Mouse (Mus musculus) lung, embryonic 15.5 days (tissue): ENCODE results near the gene Pitpnm2. TPM values are rescaled to one million over a fixed set of nuclear protein-coding genes. Genes with fewer than 3 reads are reported as not detected.
"Not testable (repeated sequence)": the region's sequence is repeated elsewhere in the genome, so short reads cannot be mapped to it uniquely, and the experiment has no call there.

Source experiments
- ATAC-seq: fragments of 200-750 bp; cut with Nextera tagmentation; 2 replicates; pipeline ENCODE4 v1.8.0; 2017; ENCODE audit warnings: moderate number of reproducible peaks, borderline replicate concordance; ENCODE audit not compliant: low FRiP score, low TSS enrichment; ENCODE audit errors: extremely low read depth
- H3K27ac ChIP-seq: fragments of 300-500 bp; sonication (generic); 2 replicates; pipeline ENCODE4 v1.5.1; 2015; ENCODE audit warnings: moderate library complexity, mild to moderate bottlenecking, inconsistent platforms
- H3K27me3 ChIP-seq: fragments of 300-500 bp; sonication (generic); 2 replicates; pipeline ENCODE4 v1.6.1; 2015; ENCODE audit warnings: inconsistent platforms
- H3K36me3 ChIP-seq: fragments of 300-500 bp; sonication (generic); 2 replicates; pipeline ENCODE4 v1.6.1; 2015; ENCODE audit warnings: inconsistent platforms
- H3K4me1 ChIP-seq: fragments of 300-500 bp; sonication (generic); 2 replicates; pipeline ENCODE4 v1.6.1; 2015; ENCODE audit warnings: inconsistent platforms
- H3K4me2 ChIP-seq: fragments of 300-500 bp; sonication (generic); 2 replicates; pipeline ENCODE4 v1.6.1; 2015; ENCODE audit warnings: inconsistent platforms, mild to moderate bottlenecking, moderate library complexity
- H3K4me3 ChIP-seq: fragments of 300-500 bp; sonication (generic); 2 replicates; pipeline ENCODE4 v1.5.1; 2015; ENCODE audit warnings: mild to moderate bottlenecking, inconsistent platforms
- H3K9ac ChIP-seq: fragments of 300-500 bp; sonication (generic); 2 replicates; pipeline ENCODE4 v1.6.1; 2015; ENCODE audit warnings: inconsistent platforms
- H3K9me3 ChIP-seq: fragments of 300-500 bp; sonication (generic); 2 replicates; pipeline ENCODE4 v1.6.1; 2016; ENCODE audit warnings: inconsistent platforms
- WGBS: fragments of 180-500 bp; shearing (Covaris S2); methylation state at CpG from one replicate; pipeline ENCODE4 v1.1.7; 2015; 5-methylcytosine and 5-hydroxymethylcytosine counted together
- polyA plus RNA-seq: library from polyadenylated mRNA; unstranded; fragments of >200 nt; fragmentation: Nextera tagmentation; extraction: Ambion mirVana; gene quantifications from 2 replicates; pipeline ENCODE4 v1.2.1, GENCODE M21; 2015

Gene Pitpnm2
- polyA plus RNA-seq = 6.2 and 6.7 TPM in 2 replicates

DNA sequence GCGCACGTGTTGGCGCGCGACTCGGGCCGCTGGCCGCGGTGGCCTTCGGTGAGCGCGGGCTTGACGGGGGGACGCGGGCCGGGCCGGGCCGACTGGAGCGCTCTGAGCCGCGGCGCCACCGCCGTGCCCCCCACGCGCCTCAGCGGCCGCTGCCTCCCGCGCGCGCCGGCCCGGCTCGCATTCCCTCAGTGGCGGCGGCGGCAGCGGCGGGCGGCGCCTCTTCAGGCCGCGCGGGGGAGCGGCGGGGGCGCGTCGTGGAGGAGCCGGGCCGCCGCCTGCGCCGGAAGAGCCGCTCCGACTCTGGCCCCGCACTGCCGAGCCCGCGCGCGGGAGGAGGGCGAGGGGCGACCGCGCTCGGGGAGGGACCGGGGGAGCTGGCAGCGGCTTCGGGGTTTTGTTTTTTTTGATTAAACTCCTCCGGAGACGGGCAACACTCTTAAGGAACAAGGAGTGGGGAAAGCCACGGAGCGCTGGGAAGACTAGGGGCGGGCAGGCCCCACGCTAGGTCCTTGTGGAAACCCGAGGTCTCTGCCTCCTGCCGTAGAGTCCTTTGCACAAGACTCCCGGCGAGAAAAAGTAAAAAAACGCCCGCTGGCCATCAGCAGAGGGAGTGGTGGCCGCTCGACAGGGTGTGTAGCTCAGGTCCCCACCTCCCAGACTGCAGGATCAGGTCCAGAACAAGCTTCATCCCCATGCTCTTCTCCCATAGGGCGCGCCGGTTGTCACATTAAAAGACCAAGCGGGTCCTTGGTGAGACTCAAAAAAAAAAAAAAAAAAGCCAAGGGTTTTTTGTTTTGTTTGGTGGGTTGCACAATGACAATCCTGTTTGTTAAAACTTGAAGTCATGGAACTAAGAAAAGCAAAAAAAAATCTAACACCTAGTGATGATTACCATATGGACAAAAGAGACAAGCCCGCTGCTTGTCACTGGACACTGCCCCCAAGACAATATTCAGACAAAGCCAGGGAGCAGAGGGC lies at the start of gene Pitpnm2:
TSS of gene Pitpnm2 (minus strand) at position 147 of the 978 bp plus-strand sequence.
- ATAC-seq = peak; percentile 81
- H3K27me3 ChIP-seq = no peaks in the 10 kb centered on the region
- H3K4me3 ChIP-seq = peak within 1 kb of the TSS; percentile 75
- peaks cover 22% of the 10 kb centered on the region for H3K4me1 ChIP-seq
- WGBS = under 1% methylated on average over 86 of the region's 90 CpGs
- H3K4me2 ChIP-seq = peak within 1 kb of the TSS; percentile 93
- H3K27ac ChIP-seq = peak within 1 kb of the TSS; percentile 91
- H3K36me3 ChIP-seq = peaks cover 5% of the 10 kb centered on the region; the same call in 1 of the 2 replicates
- peak within 1 kb of the TSS; percentile 84 for H3K9ac ChIP-seq
- no peaks in the 10 kb centered on the region for H3K9me3 ChIP-seq

DNA sequence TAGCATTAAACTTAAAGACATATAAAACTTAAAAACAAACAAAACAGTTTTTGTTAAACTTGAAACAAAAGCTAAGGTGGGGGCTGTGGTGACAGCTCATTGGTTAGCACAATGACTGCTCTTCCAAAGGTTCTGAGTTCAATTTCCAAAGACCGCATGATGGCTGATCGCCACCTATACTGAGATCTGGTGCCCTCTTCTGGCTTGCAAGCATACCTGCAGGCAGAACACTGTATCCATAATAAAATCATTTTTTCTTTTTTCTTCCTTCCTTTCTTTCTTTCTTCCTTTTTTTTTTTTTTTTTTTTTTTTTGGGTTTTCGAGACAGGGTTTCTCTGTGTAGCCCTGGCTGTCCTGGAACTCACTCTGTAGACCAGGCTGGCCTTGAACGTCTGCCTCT lies 49.7 kb upstream of the Pitpnm2 start:
- not testable (repeated sequence) for H3K4me3 ChIP-seq, ATAC-seq, H3K27ac ChIP-seq, H3K4me1 ChIP-seq, H3K9ac ChIP-seq, H3K27me3 ChIP-seq, H3K9me3 ChIP-seq, H3K4me2 ChIP-seq
- WGBS = 48% methylated on average over 4 of the region's 4 CpGs
- peaks cover 45% of the 10 kb centered on the region for H3K36me3 ChIP-seq

DNA sequence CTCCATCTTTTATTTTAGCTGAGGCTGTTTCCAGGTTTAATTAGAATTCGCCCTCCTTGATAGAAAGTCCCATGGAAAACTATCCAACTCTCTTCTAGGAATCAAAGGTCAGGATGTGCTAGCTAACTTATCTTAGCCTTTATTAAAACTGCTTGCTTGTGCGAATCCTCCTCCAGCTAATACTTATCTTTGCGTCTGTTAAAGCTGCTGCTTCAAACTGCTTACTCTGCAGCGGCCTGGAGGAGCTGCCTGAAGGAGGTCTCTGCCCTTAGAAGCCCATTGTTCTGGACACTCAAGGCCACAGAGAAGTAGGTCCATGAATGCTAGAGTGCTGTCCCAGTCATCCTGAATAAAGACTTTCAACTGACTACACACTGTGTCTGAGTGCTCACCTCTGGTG lies 46.9 kb upstream of the Pitpnm2 start:
- H3K4me1 ChIP-seq = no peaks in the 10 kb centered on the region
- H3K4me3 ChIP-seq = no peak overlapping the region
- H3K9me3 ChIP-seq = no peaks in the 10 kb centered on the region
- no peak overlapping the region for H3K4me2 ChIP-seq
- H3K27me3 ChIP-seq = no peaks in the 10 kb centered on the region
- no peak overlapping the region for H3K27ac ChIP-seq
- no peak for ATAC-seq
- 89% methylated on average over 4 of the region's 4 CpGs for WGBS
- H3K9ac ChIP-seq = no peak overlapping the region
- peaks cover 54% of the 10 kb centered on the region for H3K36me3 ChIP-seq

DNA sequence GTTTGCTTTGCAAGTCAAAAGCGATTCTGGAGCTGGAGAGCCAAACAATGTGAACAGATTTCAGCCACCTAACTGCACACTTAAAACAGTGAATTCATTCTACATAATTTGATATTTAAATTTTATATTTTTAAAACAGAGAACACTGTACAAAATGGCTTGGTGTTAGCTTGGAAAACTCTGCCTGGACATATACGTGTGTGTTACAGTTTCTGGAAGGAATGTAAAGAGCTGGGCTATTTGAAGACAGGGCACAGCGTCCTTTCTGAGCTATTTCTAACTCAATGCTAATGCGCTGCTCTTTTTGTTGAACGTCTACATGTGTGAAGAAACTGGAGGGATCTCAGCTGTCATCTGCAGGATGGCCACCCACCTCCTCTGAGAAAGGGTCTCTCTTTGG lies 44.4 kb upstream of the Pitpnm2 start:
- Histone ChIP-seq H3K9ac (no peak overlapping the region), H3K4me1 (no peaks in the 10 kb centered on the region), H3K27ac (no peak overlapping the region), H3K4me3 (no peak overlapping the region), H3K9me3 (no peaks in the 10 kb centered on the region), H3K4me2 (no peak overlapping the region), H3K27me3 (no peaks in the 10 kb centered on the region), H3K36me3 (peaks cover 70% of the 10 kb centered on the region)
- no peak for ATAC-seq
- WGBS = 93% methylated on average over 5 of the region's 5 CpGs

DNA sequence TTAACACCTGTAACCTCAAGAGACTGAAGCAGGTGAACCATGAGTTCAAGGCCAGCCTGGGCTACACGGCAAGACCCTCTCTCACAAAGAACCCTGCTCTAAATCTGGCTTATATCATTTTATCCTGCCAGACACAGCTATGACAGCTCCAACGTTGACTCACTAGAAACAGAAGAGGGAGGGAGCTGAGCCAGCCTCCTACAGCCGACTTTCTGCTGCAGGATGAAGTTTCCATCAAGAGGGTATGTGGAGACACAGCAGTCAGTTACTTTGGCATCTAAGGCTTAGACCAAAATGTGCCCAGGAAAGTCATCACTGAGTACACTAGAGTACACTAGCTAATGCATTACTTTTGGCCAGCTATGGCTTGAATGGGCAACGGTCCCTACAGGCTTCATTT lies 40.7 kb upstream of the Pitpnm2 start:
- 90% methylated on average over 4 of the region's 4 CpGs for WGBS
- H3K9ac ChIP-seq = no peak overlapping the region
- H3K36me3 ChIP-seq = peaks cover 75% of the 10 kb centered on the region

DNA sequence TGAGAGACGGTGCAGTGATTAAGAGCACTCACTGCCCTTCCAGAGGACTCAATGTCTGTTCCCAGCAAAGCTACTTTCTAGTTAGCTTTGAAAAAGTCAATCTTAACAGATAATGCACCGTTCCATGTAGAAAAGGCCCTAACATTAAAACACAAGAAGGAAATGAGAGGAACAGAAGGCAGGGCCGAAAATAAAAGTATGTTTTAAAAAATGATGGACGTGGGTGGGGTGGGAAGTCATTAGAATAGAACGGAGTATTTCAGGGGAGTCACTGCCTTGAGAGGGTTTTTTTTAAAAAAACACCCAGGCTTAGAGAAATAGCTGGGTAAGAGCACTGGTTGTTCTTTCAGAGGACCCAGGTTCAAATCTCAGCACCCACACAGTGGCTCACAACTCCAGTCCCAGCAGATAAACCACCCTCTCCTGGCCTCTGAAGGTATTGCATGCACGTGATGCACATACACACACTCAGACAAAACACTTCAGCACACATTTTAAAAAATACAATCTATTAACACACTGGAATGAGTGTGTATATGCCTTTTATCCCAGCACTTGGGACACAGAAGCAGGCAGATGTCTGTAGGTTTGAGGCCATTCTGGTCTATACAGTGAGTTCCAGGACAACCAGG lies 38.2 kb upstream of the Pitpnm2 start:
- Histone ChIP-seq H3K27me3 (no peaks in the 10 kb centered on the region), H3K36me3 (peaks cover 71% of the 10 kb centered on the region), H3K4me2 (no peak overlapping the region), H3K9ac (no peak overlapping the region), H3K4me3 (no peak overlapping the region), H3K9me3 (no peaks in the 10 kb centered on the region; the same call in 1 of the 2 replicates), H3K4me1 (no peaks in the 10 kb centered on the region), H3K27ac (no peak overlapping the region)
- 96% methylated on average over 6 of the region's 6 CpGs for WGBS
- ATAC-seq = no peak

More for the DNA sequence above, 40.7 kb upstream of the Pitpnm2 start:
- no peak overlapping the region for H3K27ac ChIP-seq
- no peak overlapping the region for H3K4me2 ChIP-seq
- no peak for ATAC-seq
- H3K4me3 ChIP-seq = no peak overlapping the region
- H3K27me3 ChIP-seq = no peaks in the 10 kb centered on the region
- H3K4me1 ChIP-seq = no peaks in the 10 kb centered on the region
- no peaks in the 10 kb centered on the region; the same call in 1 of the 2 replicates for H3K9me3 ChIP-seq

DNA sequence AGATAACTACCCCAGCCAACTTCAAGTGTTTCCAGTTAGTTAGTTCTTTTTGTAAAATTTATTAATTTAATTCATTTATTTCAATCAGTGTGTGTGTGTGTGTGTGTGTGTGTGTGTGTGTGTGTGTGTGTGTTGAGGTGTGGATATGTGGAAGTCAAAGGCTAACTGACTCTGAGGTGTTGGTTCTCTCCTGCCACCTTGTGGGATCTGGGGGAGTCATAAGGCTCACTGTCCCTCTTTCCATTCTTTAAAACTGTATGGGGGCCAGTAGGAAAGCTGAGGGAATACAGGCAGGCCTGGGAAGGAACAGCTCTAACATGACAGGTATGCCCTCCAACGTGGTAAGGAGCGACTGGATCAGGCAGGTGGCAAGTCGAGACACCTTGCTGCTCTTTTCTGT lies 34.8 kb upstream of the Pitpnm2 start:
- H3K4me2 ChIP-seq = no peak overlapping the region
- peaks cover 61% of the 10 kb centered on the region for H3K36me3 ChIP-seq
- H3K9me3 ChIP-seq = no peaks in the 10 kb centered on the region; the same call in 1 of the 2 replicates
- H3K9ac ChIP-seq = no peak overlapping the region
- H3K27ac ChIP-seq = no peak overlapping the region
- no peaks in the 10 kb centered on the region for H3K27me3 ChIP-seq
- no peaks in the 10 kb centered on the region for H3K4me1 ChIP-seq
- ATAC-seq = no peak
- 58% methylated on average over 3 of the region's 3 CpGs for WGBS
- no peak overlapping the region for H3K4me3 ChIP-seq

DNA sequence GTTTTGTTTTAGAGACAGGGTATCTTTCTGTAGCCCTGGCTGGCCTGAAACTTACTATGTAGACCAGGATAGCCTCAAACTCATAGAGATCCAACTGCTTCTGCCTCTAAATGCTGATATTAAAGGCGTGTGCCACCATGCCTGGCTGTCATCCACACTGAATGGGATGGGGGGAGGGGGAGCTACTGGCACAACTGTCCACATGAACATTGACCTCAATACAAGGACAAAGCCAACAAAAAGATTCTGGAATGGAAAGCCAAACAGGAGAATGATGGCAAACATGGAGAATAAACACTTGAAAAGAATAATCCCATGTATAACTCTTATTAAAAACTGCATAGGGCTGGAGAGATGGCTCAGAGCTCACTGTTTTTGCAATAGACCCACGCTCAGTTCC lies 33.3 kb upstream of the Pitpnm2 start:
- no peaks in the 10 kb centered on the region for H3K27me3 ChIP-seq
- no peaks in the 10 kb centered on the region for H3K4me1 ChIP-seq
- ATAC-seq = no peak
- peaks cover 62% of the 10 kb centered on the region for H3K36me3 ChIP-seq
- no peak overlapping the region for H3K9ac ChIP-seq
- WGBS = 83% methylated on average over 2 of the region's 2 CpGs
- no peak overlapping the region for H3K4me3 ChIP-seq
- H3K4me2 ChIP-seq = no peak overlapping the region
- no peaks in the 10 kb centered on the region; the same call in 1 of the 2 replicates for H3K9me3 ChIP-seq
- no peak overlapping the region for H3K27ac ChIP-seq

DNA sequence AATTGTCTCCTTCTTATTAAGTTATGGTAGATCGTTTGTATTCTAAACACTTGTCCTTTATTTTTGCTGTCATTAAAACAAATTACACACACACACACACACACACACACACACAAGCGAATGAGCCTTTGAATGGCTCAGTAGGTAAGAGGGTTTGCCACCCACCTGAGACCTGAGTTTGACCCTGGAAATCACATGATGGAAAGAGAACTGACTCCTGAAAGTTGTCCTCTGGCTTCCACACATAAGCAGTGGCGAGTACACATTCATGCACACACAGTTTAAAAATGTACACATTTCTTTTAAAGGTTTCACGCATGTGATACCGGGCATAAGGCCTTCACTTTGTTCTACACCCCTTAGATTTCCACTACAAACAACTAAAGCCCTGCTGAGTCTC lies 20.7 kb upstream of the Pitpnm2 start:
- no peak overlapping the region for H3K4me2 ChIP-seq
- H3K4me1 ChIP-seq = no peaks in the 10 kb centered on the region
- ATAC-seq = no peak
- H3K36me3 ChIP-seq = peaks cover 15% of the 10 kb centered on the region; the same call in 1 of the 2 replicates
- no peak overlapping the region for H3K9ac ChIP-seq
- no peak overlapping the region for H3K4me3 ChIP-seq
- no peaks in the 10 kb centered on the region for H3K9me3 ChIP-seq
- H3K27me3 ChIP-seq = no peaks in the 10 kb centered on the region
- 89% methylated on average over 5 of the region's 5 CpGs for WGBS
- no peak overlapping the region for H3K27ac ChIP-seq

DNA sequence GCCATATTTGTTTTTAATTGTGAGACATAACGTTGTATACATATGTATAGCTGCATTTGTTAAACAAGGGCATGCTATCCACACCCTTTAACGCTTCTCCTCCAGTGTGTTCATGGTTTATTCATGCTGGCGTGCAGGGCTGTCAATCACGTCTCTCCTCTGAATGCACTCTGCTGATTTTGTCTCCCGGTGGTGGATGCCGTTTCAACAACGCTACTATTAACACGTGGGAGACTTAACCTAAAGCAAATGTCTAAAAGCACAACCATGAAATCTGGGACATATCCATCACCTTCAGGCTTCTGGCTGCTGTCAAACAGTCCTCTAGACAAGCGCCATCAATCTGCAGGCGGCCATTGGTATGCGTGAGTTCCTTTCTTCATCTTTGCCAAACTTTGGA lies 20.1 kb upstream of the Pitpnm2 start:
- WGBS = 79% methylated on average over 11 of the region's 11 CpGs
- peaks cover 16% of the 10 kb centered on the region; the same call in 1 of the 2 replicates for H3K36me3 ChIP-seq
- no peaks in the 10 kb centered on the region for H3K4me1 ChIP-seq
- no peak for ATAC-seq
- no peak overlapping the region for H3K4me2 ChIP-seq
- H3K9me3 ChIP-seq = no peaks in the 10 kb centered on the region
- H3K27ac ChIP-seq = no peak overlapping the region
- no peak overlapping the region for H3K4me3 ChIP-seq
- H3K27me3 ChIP-seq = no peaks in the 10 kb centered on the region
- no peak overlapping the region for H3K9ac ChIP-seq

DNA sequence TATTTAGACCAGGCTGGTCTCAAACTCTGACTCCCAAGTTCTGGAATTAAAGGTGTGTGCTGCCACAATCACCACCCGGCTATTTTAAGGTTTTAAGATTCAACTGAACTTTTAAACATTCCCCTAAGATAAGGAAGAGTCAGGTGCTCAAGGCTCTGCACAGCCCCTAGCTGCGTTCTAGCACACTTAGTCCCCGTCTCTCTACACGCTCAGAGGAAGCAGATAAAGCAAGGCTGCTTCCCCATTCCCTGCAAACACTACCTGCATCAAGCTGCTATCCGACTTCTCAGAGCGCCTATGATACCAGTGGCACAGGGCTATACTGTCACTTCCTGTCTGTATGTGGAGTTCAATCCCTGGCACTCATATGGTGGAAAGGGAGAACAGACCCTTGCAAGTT lies 18.1 kb upstream of the Pitpnm2 start:
- Histone ChIP-seq H3K9ac (no peak overlapping the region), H3K27me3 (no peaks in the 10 kb centered on the region), H3K4me1 (peaks cover 11% of the 10 kb centered on the region; the same call in 1 of the 2 replicates), H3K9me3 (no peaks in the 10 kb centered on the region), H3K27ac (no peak overlapping the region), H3K4me2 (no peak overlapping the region), H3K4me3 (no peak overlapping the region), H3K36me3 (peaks cover 18% of the 10 kb centered on the region; the same call in 1 of the 2 replicates)
- ATAC-seq = no peak
- WGBS = 70% methylated on average over 6 of the region's 6 CpGs

DNA sequence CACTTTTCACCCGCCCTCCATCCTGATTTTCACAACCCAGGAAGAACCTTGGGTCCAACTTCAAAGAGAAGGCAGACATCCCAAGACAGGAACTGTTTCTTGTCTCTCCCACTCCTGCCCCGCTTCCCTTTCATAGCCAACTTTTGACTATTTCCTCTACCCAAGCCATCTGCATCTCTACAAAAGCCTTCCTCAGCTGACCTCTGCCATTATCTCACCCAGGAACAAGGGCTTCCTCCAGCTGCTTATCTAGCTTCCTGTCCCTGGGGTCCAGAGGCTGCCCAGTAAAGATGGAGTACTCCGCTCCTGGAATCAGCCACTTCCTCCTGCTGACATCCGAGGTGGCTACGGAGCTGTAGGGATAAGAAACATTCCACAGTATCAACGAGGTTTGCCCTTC lies 17.3 kb upstream of the Pitpnm2 start:
- H3K27ac ChIP-seq = no peak overlapping the region
- H3K9me3 ChIP-seq = no peaks in the 10 kb centered on the region
- WGBS = 49% methylated on average over 6 of the region's 6 CpGs
- no peak overlapping the region for H3K9ac ChIP-seq
- H3K36me3 ChIP-seq = peaks cover 18% of the 10 kb centered on the region; the same call in 1 of the 2 replicates
- H3K4me1 ChIP-seq = peaks cover 13% of the 10 kb centered on the region; the same call in 1 of the 2 replicates
- H3K4me3 ChIP-seq = no peak overlapping the region
- H3K4me2 ChIP-seq = no peak overlapping the region
- no peaks in the 10 kb centered on the region for H3K27me3 ChIP-seq
- ATAC-seq = no peak
